Mouse (Mus musculus): ENCODE results near the gene Nxf3.
A peak's percentile ranks its signal among the peaks of the same experiment; 100 is the strongest.
"Not testable (repeated sequence)": the region's sequence is repeated elsewhere in the genome, so short reads cannot be mapped to it uniquely, and the experiment has no call there.

Nxf3 gene

DNA sequence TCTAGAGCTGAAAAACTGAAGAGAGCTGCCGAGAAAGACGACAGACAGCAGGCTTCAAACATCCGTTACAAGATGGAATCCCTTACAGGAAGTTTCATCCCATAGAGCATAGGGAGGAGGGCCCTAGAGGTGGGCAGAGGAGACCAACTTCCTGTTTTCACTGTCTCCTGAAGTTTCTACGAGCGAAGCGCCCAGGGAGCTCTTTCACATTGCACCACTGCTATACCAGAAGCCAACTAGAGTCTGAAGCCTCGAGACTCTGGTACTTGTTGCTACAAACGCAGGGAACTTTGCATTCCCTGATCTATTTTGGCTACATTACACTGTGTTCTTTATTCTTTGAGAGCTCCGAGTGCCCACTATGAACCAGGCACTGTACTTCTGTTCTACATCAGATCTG, at the start of gene Nxf3:
Gene Nxf3, minus strand, starts transcription at position 101 of the 400 bp plus-strand sequence.
- DNase-seq (ENCODE audit: low spot score) = no peak

DNA sequence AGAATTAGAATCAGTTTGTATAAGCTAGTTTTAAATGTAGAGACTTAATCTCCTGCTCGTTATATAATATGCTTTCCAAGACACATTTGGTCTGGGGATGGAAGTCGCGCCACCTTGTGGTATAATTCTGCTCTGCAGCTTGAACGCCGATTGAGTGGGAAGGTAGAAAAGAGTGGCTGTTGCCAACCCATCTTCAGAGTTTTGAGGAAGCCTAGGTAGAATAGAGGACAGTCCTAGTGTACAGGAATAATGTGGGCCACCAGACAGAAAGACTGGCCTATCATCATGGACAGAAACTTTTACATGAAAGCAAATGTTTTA, 42.6 kb upstream of the Nxf3 start:
- DNase-seq (ENCODE audit: low spot score) = peak; percentile 71

DNA sequence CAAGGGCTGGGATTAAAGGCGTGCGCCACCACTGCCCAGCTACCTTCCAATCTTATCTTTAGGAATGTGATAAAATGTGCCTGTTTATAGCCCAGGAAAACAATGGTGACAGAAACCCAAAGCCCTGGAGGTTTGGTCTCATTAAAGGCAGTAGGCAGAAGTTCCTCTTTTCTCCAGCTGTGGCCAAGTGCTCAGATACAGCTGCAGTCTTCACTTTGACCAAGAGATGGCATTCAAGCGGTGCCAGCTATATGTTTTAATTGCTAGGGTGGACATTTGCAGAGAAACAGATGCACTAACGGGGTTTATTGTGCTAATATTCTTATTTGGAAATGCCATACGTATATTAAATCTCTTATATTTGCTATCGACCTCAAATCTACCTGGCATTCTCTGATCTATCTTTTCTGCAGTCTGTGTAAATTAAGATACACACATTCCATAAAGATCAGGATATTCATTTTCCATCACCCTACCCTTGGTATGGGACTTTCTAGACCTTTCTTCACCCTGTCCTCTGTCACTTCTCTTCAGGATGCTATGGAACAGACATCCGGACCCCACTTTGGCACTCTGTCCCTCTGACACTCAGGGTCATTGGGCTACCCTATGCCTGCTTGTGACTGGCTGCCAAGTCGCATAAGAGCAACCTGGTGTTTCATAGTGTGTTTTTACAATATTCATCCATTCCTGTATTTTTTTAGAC, 42.1 kb upstream of the Nxf3 start:
- DNase-seq (ENCODE audit: low spot score) = no peak

DNA sequence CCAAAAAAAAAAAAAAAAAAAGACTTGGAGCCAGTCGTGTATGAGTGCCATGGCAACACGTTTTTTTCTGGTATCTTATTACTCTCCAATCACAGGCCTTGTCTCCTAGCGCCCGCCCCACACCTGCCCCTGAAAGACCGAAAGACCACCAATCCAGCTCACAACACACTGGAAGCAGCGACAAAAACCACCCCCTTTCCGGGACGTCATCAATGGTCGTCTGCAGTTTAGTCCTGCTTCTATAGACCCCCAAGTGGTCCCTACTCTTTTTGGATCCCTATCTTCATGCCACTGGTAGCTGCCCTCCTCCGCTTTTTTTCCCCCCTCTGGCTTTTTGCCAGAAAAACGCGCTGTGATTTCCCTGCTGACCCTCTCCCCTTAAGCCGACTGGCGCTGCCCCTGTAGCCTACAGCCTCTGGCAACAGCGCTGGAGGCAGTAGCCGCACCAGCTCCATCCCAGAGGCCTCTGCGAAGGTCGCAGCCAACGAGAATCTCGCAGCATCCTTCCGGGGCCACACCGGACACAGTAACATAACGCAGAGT, 30.4 kb upstream of the Nxf3 start:
- DNase-seq (ENCODE audit: low spot score) = no peak

DNA sequence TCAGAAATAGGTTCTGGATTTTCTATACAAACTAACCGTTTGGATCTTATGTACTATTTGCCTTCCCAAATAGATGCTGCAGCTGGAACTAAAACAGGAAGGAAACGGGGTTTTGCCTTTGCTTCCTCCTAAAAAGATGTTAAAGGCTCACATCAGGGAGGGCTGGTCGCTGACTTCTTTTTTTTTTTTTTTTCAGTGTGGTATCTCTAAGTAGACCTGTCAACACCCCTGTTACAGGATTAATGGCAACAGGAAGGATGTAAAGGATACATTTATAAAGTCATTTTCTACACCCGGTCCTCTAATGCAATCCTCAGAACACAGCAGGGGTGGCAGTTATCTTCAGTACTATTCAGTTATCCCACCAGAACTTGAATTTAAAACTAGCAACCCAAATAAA, 30.0 kb upstream of the Nxf3 start:
- DNase-seq (ENCODE audit: low spot score) = no peak

DNA sequence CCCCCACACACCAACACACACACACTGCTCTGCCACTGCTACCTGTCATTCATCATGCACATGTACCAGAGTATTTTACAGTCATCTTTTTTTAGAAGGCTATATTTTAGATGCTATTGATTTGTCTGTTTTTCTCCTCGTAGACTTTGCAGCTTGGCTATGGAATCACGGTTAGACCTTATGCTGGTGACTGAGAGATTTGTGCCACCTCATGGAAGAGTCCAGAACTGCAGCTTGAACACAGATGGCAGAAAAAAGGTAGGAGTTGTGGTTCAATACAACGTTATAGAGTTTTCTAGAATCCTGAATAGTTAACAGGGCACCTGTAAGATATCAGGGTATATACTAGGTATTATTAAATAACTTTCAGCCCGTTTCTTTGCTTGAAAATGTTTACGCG, 22.9 kb upstream of the Nxf3 start:
- peak; percentile 3 for DNase-seq (ENCODE audit: low spot score)

DNA sequence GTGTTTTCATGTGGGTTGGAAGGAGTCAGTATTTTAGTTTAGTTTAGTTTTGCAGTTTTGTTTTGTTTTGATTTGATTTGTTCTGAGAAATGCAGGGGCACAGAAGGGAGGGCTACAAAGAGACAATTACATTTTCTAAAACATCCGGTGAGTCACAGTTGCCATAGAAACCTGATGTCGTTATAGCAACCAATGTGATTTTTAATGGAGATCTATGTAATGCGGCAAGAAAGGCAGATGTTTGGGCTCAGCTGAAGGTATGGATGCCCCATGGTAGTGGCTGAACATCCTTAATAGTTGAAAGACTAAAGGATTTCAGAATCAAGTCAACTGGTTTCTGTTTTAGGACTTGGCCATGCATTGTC, 19.7 kb upstream of the Nxf3 start:
- no peak for DNase-seq (ENCODE audit: low spot score)

DNA sequence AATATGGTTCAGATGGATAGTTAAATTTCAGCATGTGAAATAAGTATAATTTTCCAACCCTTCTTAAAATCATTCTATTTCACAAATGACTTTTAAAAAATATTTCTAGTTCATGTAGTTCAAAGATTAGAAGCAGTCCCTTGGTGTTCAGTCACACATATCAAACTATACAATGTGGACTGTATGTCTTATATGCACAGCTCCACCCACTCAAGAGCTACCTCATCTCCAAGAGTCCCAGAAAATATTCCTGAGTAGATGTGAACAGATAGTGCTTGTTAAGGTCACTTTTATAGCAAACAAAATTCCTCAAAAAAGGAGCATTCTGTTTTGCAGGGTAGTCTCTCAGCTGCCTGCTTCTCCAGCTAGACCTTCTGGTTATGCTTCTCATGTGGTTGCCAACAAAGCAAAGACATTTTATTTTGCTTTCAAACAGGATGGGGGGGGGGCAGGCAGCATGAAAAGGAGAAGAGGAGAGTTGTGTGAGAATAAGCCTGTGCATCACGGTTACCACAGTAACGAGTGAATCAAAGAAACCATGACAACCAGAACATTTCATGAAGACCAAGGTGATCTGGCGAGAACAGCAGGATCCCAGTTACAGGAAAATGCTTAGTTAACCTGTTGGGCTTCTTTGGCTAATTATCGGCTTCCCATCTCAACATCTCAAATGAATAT, 19.1 kb upstream of the Nxf3 start:
- no peak for DNase-seq (ENCODE audit: low spot score)

DNA sequence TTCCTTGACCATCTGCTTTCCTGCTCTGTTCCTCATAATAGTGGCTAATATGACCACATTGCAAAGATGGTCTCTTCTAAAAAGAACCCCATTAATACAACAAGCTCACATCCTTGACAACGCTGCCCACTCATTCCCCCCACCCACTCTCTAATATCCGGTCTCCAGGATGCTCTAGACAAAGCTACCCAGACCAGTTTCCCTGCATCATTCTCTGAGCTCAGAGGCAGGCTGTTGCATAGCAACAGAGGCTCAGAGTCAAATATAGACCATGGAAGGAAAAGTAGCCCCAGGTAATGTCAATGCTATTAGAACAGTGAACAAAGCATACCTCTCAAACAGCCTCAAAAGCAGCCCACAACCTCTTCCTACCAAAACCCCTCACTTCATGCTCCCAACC, 9.4 kb upstream of the Nxf3 start:
- DNase-seq (ENCODE audit: low spot score) = no peak

DNA sequence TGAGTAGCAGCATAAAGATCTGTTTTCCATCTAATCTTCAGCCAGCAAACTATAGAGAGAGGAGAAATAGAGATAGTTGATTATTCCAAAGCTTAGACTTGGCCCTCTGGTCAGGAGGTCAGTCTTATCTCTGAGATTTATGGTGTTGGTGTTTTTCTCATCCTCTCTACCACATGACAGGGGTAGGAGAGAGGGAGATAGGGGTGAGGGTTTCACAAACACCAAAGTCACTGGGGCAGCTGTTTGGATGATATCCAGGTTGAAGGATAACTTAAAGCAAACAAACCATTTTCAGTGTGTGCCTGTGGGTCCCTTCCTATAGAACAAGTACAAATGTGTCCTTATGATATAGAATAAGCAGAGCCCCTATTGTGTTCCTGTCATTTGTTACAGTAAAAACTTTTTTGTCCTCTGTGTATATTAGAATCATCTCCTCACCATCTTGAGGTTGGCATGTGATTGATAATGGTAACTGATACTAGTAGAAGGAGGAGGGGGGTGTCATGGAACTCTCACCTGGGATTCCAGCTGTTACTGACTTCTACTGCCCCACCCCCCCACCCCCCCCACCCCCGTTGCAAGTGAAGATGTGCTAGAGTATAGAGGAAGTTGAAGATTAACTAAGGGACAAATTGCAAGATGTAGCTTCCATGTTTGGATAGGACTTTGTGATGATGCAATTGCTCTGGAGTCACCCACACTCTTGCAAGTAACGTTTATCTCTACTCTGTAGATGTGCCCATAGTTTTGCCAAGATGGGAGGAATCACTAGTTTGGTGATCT, 7.6 kb upstream of the Nxf3 start:
- DNase-seq (ENCODE audit: low spot score) = no peak

DNA sequence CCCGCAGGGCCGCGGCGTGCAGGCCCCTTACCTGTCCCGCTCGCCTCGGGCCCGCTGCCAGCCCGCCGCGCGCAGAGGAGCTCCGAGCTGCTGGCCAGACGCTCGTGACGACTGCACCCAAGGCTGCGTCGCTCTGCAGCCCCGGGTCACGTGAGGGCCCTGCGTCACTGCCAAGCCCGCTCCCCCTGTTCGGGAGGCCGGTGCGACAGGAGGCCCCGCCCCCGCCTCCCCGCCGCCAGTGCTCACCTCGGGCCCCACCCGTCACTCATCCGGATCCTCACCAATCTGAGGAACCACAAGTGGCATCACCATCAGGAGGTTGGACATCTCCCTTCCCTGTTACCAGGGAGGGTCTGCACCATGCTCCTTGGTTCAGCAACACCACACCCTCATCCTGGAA, 17.0 kb downstream of the Nxf3 start, which contains the start of gene Bex2:
Gene Bex2, minus strand, starts transcription at position 217 of the 400 bp plus-strand sequence.
- DNase-seq (ENCODE audit: low spot score) = not testable (repeated sequence)

DNA sequence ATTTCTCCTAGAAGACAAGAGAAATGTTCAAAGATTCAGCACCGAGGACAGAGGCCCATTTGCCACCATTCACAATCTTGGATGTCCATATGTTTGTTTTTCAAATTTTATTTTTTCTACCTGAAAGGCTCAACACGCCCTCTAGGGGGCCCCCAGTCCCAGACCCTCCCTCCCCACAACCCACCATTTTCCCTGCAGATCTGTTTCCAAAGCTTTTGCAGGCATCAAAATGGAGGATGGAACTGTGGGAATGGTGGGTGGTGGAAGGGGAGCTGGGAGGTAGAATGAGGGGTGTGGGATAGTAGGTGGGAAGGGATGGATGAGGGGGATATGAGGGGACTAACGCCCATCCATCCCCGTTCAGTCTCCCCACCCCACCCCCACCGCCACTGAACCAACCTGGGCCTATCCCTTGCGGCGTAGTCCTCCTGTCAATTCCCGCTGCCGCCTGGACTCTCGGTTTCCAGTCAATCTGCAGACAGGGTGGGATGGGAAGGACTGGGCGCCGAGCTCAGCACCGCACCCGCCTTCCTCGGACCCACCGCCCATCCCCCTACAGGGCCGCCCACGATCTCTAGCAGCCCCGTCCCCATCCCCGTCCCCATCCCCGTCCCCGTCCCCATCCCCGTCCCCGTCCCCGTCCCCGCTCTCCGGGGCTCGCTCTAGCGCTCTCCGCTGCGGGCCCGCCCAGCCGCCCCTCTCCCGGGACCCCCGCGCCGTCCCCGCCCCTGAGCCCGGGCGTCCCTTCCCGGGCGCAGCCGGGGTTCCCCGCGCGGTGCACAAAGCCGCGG, 17.7 kb downstream of the Nxf3 start:
- DNase-seq (ENCODE audit: low spot score) = not testable (repeated sequence)

DNA sequence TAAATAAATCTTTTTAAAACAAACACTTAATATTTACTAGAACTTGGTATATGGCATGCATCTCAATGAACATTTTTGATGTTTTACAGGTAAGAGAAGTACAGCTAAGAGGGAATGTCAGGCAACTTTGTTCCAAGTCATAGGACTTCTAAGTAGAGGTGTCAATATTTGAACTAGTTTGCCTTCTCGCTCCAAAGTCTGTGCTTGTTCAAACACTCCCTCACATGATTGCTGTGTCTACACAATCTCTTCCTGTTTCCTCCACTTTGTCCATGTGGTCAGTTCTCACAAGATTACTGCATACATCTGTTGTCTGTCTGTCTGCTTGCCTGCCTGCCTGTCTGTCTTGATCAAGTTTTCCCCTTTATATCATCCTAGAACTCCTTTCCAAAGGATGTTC, 24.4 kb downstream of the Nxf3 start:
- no peak for DNase-seq (ENCODE audit: low spot score)

DNA sequence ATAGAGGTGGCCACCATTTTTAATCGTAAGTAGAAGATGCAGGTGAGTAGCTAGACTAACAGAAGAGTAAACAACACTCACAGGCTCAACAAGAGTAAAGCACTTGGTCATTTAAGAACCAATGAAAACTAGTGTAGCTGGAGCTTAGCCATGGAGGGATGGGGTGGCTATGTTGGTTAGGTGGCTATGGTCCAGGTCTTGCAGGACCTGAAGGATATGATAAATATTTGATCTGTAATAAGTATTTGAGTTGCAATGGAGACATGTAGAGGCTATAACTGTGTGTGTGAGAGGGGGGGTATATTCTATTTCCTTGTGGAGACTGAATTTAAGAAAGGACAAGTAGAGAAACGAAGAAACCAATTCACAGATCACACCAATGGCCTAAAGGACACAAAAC, 33.8 kb downstream of the Nxf3 start:
- no peak for DNase-seq (ENCODE audit: low spot score)

DNA sequence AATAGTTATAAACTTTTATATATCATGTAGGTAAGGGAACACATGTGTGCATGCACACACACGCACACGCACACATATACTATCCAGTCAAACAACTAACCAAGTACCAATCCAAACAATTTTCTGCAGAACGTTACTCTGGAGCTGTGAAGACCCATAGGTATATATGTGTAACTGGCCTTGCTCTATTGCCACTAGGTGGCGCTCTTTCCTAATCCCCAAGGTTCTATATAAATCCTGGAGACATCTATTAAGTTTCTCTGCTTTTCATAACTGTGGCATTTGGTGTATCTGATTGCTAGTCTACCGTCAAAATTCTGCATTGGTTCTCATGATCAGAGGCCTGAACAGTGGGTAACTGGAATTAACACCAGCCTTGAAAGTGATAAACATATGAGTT, 37.5 kb downstream of the Nxf3 start:
- DNase-seq (ENCODE audit: low spot score) = peak; percentile 48

DNA sequence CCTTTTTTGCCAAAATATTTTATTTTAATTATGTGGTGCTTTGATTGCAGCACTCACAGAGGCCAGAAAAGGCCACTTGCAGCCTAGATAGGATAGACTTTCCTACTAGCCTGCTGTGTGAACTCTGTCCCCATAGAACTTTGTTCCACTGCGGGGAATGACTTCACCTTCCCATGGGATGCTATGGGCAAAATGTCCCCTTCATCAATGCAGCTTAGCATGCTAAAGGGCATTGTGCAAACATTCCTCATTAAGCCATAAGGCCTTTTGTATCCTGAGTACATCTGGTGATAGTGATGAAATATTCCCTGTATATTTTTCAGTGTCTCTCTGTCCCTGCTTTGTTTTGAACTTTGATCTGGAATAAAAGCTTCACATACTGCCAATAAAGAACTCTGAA, 41.3 kb downstream of the Nxf3 start:
- DNase-seq (ENCODE audit: low spot score) = no peak

DNA sequence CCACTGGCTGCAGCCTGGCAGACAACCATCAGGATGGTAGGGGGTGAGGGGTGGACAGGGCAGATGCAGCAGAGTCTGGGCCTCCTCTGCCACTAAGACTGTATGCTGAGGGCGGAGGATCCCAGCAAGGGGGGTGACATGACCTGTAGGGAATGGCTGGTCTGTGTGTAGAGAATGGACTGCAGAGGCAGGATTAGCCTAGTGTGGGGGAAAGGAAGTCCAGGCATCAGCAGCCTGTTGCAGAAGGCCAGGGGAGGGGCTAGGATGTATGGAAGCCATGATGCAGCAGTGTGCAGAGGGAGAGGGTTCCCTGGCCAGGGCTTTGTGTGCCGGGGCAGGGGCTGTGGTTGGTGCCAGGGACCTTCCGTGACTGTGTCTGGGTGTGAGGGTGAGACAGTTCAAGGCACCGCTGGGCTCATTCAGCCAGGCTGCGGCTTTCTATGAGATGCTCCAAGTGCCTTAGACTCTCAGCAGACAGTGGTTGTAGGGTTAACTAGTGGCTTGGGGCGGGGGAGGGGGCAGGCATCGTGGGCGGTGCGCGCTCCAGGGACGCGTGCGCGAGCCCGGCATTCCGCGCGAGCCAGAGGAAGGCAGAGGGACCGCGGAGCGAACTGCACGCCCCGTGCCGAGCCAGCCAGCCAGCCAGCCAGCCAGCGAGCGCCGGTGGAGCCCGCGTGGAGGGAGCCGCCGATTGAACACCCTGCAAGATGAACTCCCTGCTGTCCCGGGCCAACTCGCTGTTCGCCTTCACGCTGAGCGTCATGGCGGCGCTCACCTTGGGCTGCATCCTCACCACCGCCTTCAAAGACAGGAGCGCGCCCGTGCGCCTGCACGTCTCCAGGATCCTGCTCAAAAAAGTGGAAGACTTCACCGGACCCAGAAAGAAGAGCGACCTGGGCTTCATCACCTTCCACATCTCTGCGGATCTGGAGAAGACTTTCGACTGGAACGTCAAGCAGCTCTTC, 52.0 kb downstream of the Nxf3 start, which contains the start of gene Arxes1:
Gene Arxes1, plus strand, starts transcription at position 569 of the 965 bp plus-strand sequence.
- not testable (repeated sequence) for DNase-seq (ENCODE audit: low spot score)

DNA sequence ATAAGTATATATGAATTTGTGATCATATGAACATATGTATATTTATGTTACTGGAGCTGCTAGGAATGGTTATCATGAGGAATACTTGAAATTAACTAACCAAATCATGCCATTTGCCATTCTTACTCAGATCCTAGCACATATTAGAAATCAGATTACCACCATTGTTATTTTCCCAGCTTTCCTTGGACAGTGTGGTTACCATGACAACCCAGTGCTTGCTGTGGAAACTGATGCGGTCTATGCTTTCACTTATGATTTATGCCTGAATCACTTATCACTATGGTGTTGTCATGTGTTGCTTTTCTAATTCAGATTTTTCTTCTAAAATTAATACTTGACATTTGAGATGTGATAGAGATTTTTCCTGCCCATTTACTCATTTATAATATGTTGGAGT, 54.7 kb downstream of the Nxf3 start:
- DNase-seq (ENCODE audit: low spot score) = no peak

All from c-Kit-positive CD71-positive TER-119-positive erythroid progenitor cells, embryonic 14.5 days (primary cell).